27 mouse cellular contexts compared by ENCODE assay signal in the genomic region with DNA sequence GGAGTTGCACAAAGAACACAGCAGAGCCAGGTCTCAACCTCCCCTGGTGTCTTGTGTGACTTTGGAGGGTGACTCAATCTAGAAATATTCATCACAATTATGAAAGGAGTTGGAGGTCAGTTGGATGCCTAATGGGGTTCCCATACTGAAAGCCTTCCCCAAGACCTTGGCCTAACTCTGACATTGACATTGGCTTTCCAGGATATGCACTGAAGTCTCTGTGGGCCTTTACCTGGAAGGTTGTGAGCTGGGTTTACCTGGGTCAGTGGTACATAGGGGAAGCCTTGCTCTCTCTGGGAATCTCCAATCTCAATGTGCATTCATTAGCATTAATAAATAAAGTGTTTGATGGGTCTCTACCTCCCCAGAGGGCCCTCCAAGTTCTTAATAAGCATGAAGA.
"Had no signal": no experiment of that assay in that cellular context is flagged by ENCODE, and none has a peak within 500 bp of the region (broad histone marks: within the 10 kb centered on the region; RNA-seq: fewer than 3 reads in every experiment).

No protein-coding gene starts in this region.

- H3K9ac ChIP-seq: heart, embryonic 13.5 days; heart, embryonic 15.5 days; hindbrain, embryonic 12.5 days; hindbrain, embryonic 14.5 days; limb, embryonic 13.5 days; limb, embryonic 15.5 days; liver, embryonic 12.5 days; liver, embryonic 14.5 days had no signal

- ATAC-seq: hindbrain, embryonic 16.5 days; inflammation-experienced regulatory T-cells, adult 6 months; intestine, postnatal 0 days; liver, embryonic 12.5 days had no signal

- DNase-seq: gastrocnemius, adult 2 months; gastrocnemius, postnatal 10 days; gastrocnemius, postnatal 25 days; heart, adult 2 months; heart, postnatal 14 days; heart, postnatal 36 days; kidney, adult 18-20 months; kidney, adult 8-10 months; kidney, postnatal 14 days; kidney, postnatal 36 days; layer of hippocampus, adult 9-11 months; layer of hippocampus, postnatal 36 days; left cerebral cortex, postnatal 4 days had no signal

- H3K27ac ChIP-seq: gastrocnemius, adult 2 months; heart, adult 2 months; heart, embryonic 13.5 days; heart, embryonic 15.5 days; hindbrain, embryonic 10.5 days; hindbrain, embryonic 12.5 days; hindbrain, embryonic 14.5 days; kidney, postnatal 0 days; limb, embryonic 13.5 days; liver, embryonic 12.5 days; liver, embryonic 14.5 days had no signal

- H3K36me3 ChIP-seq: heart, embryonic 13.5 days; heart, embryonic 15.5 days; hindbrain, embryonic 10.5 days; hindbrain, embryonic 12.5 days; limb, embryonic 13.5 days; limb, embryonic 15.5 days; liver, embryonic 12.5 days had no signal

- H3K4me2 ChIP-seq: heart, embryonic 11.5 days; heart, embryonic 13.5 days; heart, embryonic 15.5 days; hindbrain, embryonic 12.5 days; hindbrain, embryonic 14.5 days; limb, embryonic 13.5 days; limb, embryonic 15.5 days; liver, embryonic 12.5 days had no signal

- H3K27me3 ChIP-seq: heart, embryonic 13.5 days; heart, embryonic 15.5 days; hindbrain, embryonic 12.5 days; limb, embryonic 13.5 days; limb, embryonic 15.5 days had no signal

- H3K4me1 ChIP-seq: hindbrain, embryonic 12.5 days; liver, embryonic 12.5 days had no signal

- H3K4me3 ChIP-seq: gastrocnemius, adult 2 months; heart, adult 2 months; heart, embryonic 13.5 days; heart, embryonic 15.5 days; hindbrain, embryonic 10.5 days; hindbrain, embryonic 12.5 days; limb, embryonic 13.5 days; limb, embryonic 15.5 days; liver, embryonic 12.5 days had no signal

- H3K9me3 ChIP-seq: heart, embryonic 13.5 days; heart, embryonic 15.5 days; hindbrain, embryonic 10.5 days; hindbrain, embryonic 12.5 days; limb, embryonic 13.5 days; limb, embryonic 15.5 days; liver, embryonic 12.5 days had no signal
